ENCODE assay signal across 22 mouse cellular contexts in genomic region chr3:141005885-141006284, GRCm38 (mm10).
DNase-seq lines count a peak whose midpoint lies in the region; ATAC-seq and TF ChIP-seq lines count a peak whose summit lies in the region.
"Had no signal": no experiment of that assay in that cellular context is flagged by ENCODE, and none has a peak within 500 bp of the region (broad histone marks: within the 10 kb centered on the region; RNA-seq: fewer than 3 reads in every experiment).

No protein-coding gene starts in this region.

- H3K9me3 ChIP-seq in embryonic facial prominence, embryonic 11.5 days (replicated peaks; ENCODE audit: control insufficient read depth, low read length), result no peaks in the 10 kb centered on the region
- H3K9me3 ChIP-seq in embryonic facial prominence, embryonic 10.5 days, result no peaks in the 10 kb centered on the region
- H3K9me3 ChIP-seq in limb, embryonic 13.5 days, result no peaks in the 10 kb centered on the region
- H3K9me3 ChIP-seq in limb, embryonic 10.5 days (replicated peaks), result no peaks in the 10 kb centered on the region
- no peaks in the 10 kb centered on the region for H3K9me3 ChIP-seq in embryonic facial prominence, embryonic 14.5 days (ENCODE audit: control insufficient read depth, low read length)
- H3K9me3 ChIP-seq in limb, embryonic 14.5 days (ENCODE audit: control insufficient read depth, low read length), result no peaks in the 10 kb centered on the region
- no peaks in the 10 kb centered on the region for H3K9me3 ChIP-seq in forebrain, embryonic 12.5 days
- H3K9me3 ChIP-seq: G1E had no signal

- no peaks in the 10 kb centered on the region for H3K27me3 ChIP-seq in embryonic facial prominence, embryonic 11.5 days (ENCODE audit: control insufficient read depth, insufficient read depth, low read length)
- no peaks in the 10 kb centered on the region for H3K27me3 ChIP-seq in embryonic facial prominence, embryonic 10.5 days (replicated peaks; ENCODE audit: low read depth, poor library complexity, severe bottlenecking)
- H3K27me3 ChIP-seq in limb, embryonic 13.5 days, result no peaks in the 10 kb centered on the region
- H3K27me3 ChIP-seq in limb, embryonic 10.5 days (ENCODE audit: low read depth, poor library complexity, severe bottlenecking), result no peaks in the 10 kb centered on the region
- no peaks in the 10 kb centered on the region for H3K27me3 ChIP-seq in embryonic facial prominence, embryonic 14.5 days (replicated peaks; ENCODE audit: control insufficient read depth, insufficient read depth, low read length)
- no peaks in the 10 kb centered on the region for H3K27me3 ChIP-seq in limb, embryonic 14.5 days (ENCODE audit: control insufficient read depth, insufficient read depth, low read length)
- no peaks in the 10 kb centered on the region for H3K27me3 ChIP-seq in forebrain, embryonic 12.5 days
- H3K27me3 ChIP-seq: CH12.LX, Patski had no signal

- no peaks in the 10 kb centered on the region for H3K36me3 ChIP-seq in embryonic facial prominence, embryonic 11.5 days (replicated peaks; ENCODE audit: control insufficient read depth, insufficient read depth, low read depth, low read length)
- no peaks in the 10 kb centered on the region for H3K36me3 ChIP-seq in embryonic facial prominence, embryonic 10.5 days (replicated peaks)
- H3K36me3 ChIP-seq in limb, embryonic 13.5 days, result no peaks in the 10 kb centered on the region
- H3K36me3 ChIP-seq in limb, embryonic 10.5 days, result no peaks in the 10 kb centered on the region
- no peaks in the 10 kb centered on the region for H3K36me3 ChIP-seq in embryonic facial prominence, embryonic 14.5 days (ENCODE audit: control insufficient read depth, insufficient read depth, low read length)
- H3K36me3 ChIP-seq in limb, embryonic 14.5 days (ENCODE audit: control insufficient read depth, insufficient read depth, low read length), result no peaks in the 10 kb centered on the region
- no peaks in the 10 kb centered on the region for H3K36me3 ChIP-seq in forebrain, embryonic 12.5 days (replicated peaks)
- H3K36me3 ChIP-seq: G1E had no signal

- ATAC-seq in embryonic facial prominence, embryonic 11.5 days (replicated peaks; ENCODE audit: insufficient number of reproducible peaks, low FRiP score, low TSS enrichment, low read depth), result no peak
- ATAC-seq in limb, embryonic 13.5 days (ENCODE audit: low FRiP score, low read depth), result peak; percentile 81; the same call in 1 of the 2 replicates
- ATAC-seq in embryonic facial prominence, embryonic 14.5 days (ENCODE audit: low read depth), result no peak
- ATAC-seq in limb, embryonic 14.5 days (ENCODE audit: low FRiP score, low read depth), result peak; percentile 63
- no peak for ATAC-seq in forebrain, embryonic 12.5 days (ENCODE audit: low FRiP score)
- ATAC-seq: activated CD4-positive, CD25-positive, alpha-beta regulatory T cell, adult 4 months; CD4-positive, CD25-positive, alpha-beta regulatory T cell, adult 4 months; Patski had no signal

- no peak overlapping the region for H3K4me2 ChIP-seq in embryonic facial prominence, embryonic 11.5 days (ENCODE audit: low read depth, low read length)
- no peak overlapping the region for H3K4me2 ChIP-seq in limb, embryonic 13.5 days (replicated peaks)
- no peak overlapping the region for H3K4me2 ChIP-seq in embryonic facial prominence, embryonic 14.5 days (ENCODE audit: low read depth, low read length)
- no peak overlapping the region for H3K4me2 ChIP-seq in limb, embryonic 14.5 days (replicated peaks; ENCODE audit: low read depth, low read length, severe bottlenecking)
- H3K4me2 ChIP-seq in forebrain, embryonic 12.5 days, result no peak overlapping the region

- H3K4me1 ChIP-seq in embryonic facial prominence, embryonic 11.5 days (ENCODE audit: control insufficient read depth, insufficient read depth, low read length), result no peaks in the 10 kb centered on the region
- H3K4me1 ChIP-seq in embryonic facial prominence, embryonic 10.5 days, result no peaks in the 10 kb centered on the region
- no peaks in the 10 kb centered on the region for H3K4me1 ChIP-seq in limb, embryonic 13.5 days
- no peaks in the 10 kb centered on the region for H3K4me1 ChIP-seq in limb, embryonic 10.5 days
- H3K4me1 ChIP-seq in embryonic facial prominence, embryonic 14.5 days (ENCODE audit: control insufficient read depth, insufficient read depth, low read length), result no peaks in the 10 kb centered on the region
- H3K4me1 ChIP-seq in limb, embryonic 14.5 days (ENCODE audit: control insufficient read depth, insufficient read depth, low read length), result no peaks in the 10 kb centered on the region
- no peaks in the 10 kb centered on the region for H3K4me1 ChIP-seq in forebrain, embryonic 12.5 days

- H3K4me3 ChIP-seq in embryonic facial prominence, embryonic 11.5 days (ENCODE audit: low read depth, low read length), result no peak overlapping the region
- no peak overlapping the region for H3K4me3 ChIP-seq in embryonic facial prominence, embryonic 10.5 days
- H3K4me3 ChIP-seq in limb, embryonic 13.5 days, result no peak overlapping the region
- H3K4me3 ChIP-seq in limb, embryonic 10.5 days, result no peak overlapping the region
- no peak overlapping the region for H3K4me3 ChIP-seq in embryonic facial prominence, embryonic 14.5 days (ENCODE audit: low read depth, low read length)
- no peak overlapping the region for H3K4me3 ChIP-seq in limb, embryonic 14.5 days (replicated peaks; ENCODE audit: low read length)
- H3K4me3 ChIP-seq in forebrain, embryonic 12.5 days (replicated peaks), result no peak overlapping the region

- no peak for TF ChIP-seq POLR2A in limb, embryonic 14.5 days (IDR thresholded peaks at IDR 0.05; ENCODE audit: borderline replicate concordance, extremely low read depth, insufficient read depth, insufficient read length)

- H3K27ac ChIP-seq in embryonic facial prominence, embryonic 11.5 days (replicated peaks; ENCODE audit: low read depth, low read length), result no peak overlapping the region
- no peak overlapping the region for H3K27ac ChIP-seq in embryonic facial prominence, embryonic 10.5 days (replicated peaks)
- no peak overlapping the region for H3K27ac ChIP-seq in limb, embryonic 13.5 days
- no peak overlapping the region for H3K27ac ChIP-seq in limb, embryonic 10.5 days
- no peak overlapping the region for H3K27ac ChIP-seq in embryonic facial prominence, embryonic 14.5 days (replicated peaks; ENCODE audit: low read depth, low read length)
- no peak overlapping the region for H3K27ac ChIP-seq in limb, embryonic 14.5 days (replicated peaks; ENCODE audit: low read depth, low read length)
- H3K27ac ChIP-seq in forebrain, embryonic 12.5 days, result no peak overlapping the region

- 33% methylated on average over 3 of the region's 3 CpGs for WGBS in embryonic facial prominence, embryonic 11.5 days
- WGBS in embryonic facial prominence, embryonic 10.5 days, result 60% methylated on average over 3 of the region's 3 CpGs
- WGBS in limb, embryonic 13.5 days, result 30% methylated on average over 3 of the region's 3 CpGs
- WGBS in limb, embryonic 10.5 days, result 73% methylated on average over 3 of the region's 3 CpGs
- WGBS in embryonic facial prominence, embryonic 14.5 days, result 29% methylated on average over 3 of the region's 3 CpGs
- WGBS in limb, embryonic 14.5 days, result 27% methylated on average over 3 of the region's 3 CpGs
- 68% methylated on average over 3 of the region's 3 CpGs for WGBS in forebrain, embryonic 12.5 days

- peak; percentile 41 for DNase-seq in embryonic facial prominence, embryonic 11.5 days (ENCODE audit: low spot score)
- no peak for DNase-seq in embryonic facial prominence, embryonic 10.5 days (ENCODE audit: low spot score)
- DNase-seq in limb, embryonic 10.5 days (ENCODE audit: low spot score), result no peak
- DNase-seq in embryonic facial prominence, embryonic 14.5 days (ENCODE audit: low spot score), result peak; percentile 45
- DNase-seq in limb, embryonic 14.5 days (ENCODE audit: low spot score), result peak; percentile 23
- no peak for DNase-seq in gastrocnemius, postnatal 10 days
- DNase-seq: adrenal gland, adult 2 months; adrenal gland, adult 8-10 months; adrenal gland, postnatal 10 days; adrenal gland, postnatal 14 days; adrenal gland, postnatal 25 days; adrenal gland, postnatal 36 days; B cell, adult 2 months; cerebellum, adult 11 months; cerebellum, adult 11-12 months had no signal

- no peak overlapping the region for H3K9ac ChIP-seq in embryonic facial prominence, embryonic 11.5 days (replicated peaks; ENCODE audit: low read length)
- no peak overlapping the region for H3K9ac ChIP-seq in limb, embryonic 13.5 days
- H3K9ac ChIP-seq in embryonic facial prominence, embryonic 14.5 days (ENCODE audit: low read depth, low read length), result no peak overlapping the region
- no peak overlapping the region for H3K9ac ChIP-seq in limb, embryonic 14.5 days (ENCODE audit: low read depth, low read length, severe bottlenecking)
- no peak overlapping the region for H3K9ac ChIP-seq in forebrain, embryonic 12.5 days

Comparison
In these comparisons a context has a peak if more than half of its experiments do, and no peak if none do; other contexts are left out.
1. DNase-seq: peak in embryonic facial prominence, embryonic 11.5 days (single experiment), embryonic facial prominence, embryonic 14.5 days (single experiment) and limb, embryonic 14.5 days (single experiment); none in embryonic facial prominence, embryonic 10.5 days (single experiment), limb, embryonic 10.5 days (single experiment) and gastrocnemius, postnatal 10 days (single experiment).
2. ATAC-seq: peak in limb, embryonic 13.5 days (single experiment) and limb, embryonic 14.5 days (single experiment); none in embryonic facial prominence, embryonic 11.5 days (single experiment), embryonic facial prominence, embryonic 14.5 days (single experiment) and forebrain, embryonic 12.5 days (single experiment).